Mouse (Mus musculus): Measurements from ENCODE around the gene Ttll1. TPM values are rescaled to one million over a fixed set of nuclear protein-coding genes. Genes with fewer than 3 reads are reported as not detected.

Ttll1 gene
- polyA plus RNA-seq, 1 experiment from 2014 or later, result 63.5 TPM

GRCm38 (mm10) chr15:83527747-83528146, 17.1 kb upstream of the Ttll1 start:
- H3K9ac ChIP-seq (replicated peaks; ENCODE audit: low read length), result no peak overlapping the region
- no peak for ATAC-seq (ENCODE audit: low FRiP score, low TSS enrichment)
- WGBS, result 74% methylated on average over 2 of the region's 2 CpGs
- no peaks in the 10 kb centered on the region for H3K9me3 ChIP-seq (ENCODE audit: control insufficient read depth, low read length)
- no peaks in the 10 kb centered on the region for H3K36me3 ChIP-seq (ENCODE audit: control insufficient read depth, insufficient read depth, low read length)
- H3K27me3 ChIP-seq (ENCODE audit: control insufficient read depth, insufficient read depth, low read length), result peaks cover 32% of the 10 kb centered on the region
- H3K27ac ChIP-seq (replicated peaks; ENCODE audit: low read depth, low read length), result no peak overlapping the region
- H3K4me2 ChIP-seq (ENCODE audit: low read length), result no peak overlapping the region
- no peak overlapping the region for H3K4me3 ChIP-seq (replicated peaks; ENCODE audit: low read depth, low read length)
- peaks cover 4% of the 10 kb centered on the region; the same call in 1 of the 2 replicates for H3K4me1 ChIP-seq (ENCODE audit: control insufficient read depth, insufficient read depth, low read length)
- no peak for DNase-seq

- no peaks in the 10 kb centered on the region for H3K36me3 ChIP-seq (ENCODE audit: control insufficient read depth, insufficient read depth, low read length)
- under 1% methylated on average over 26 of the region's 26 CpGs for whole genome bisulfite sequencing
- H3K9ac ChIP-seq (replicated peaks; ENCODE audit: low read length), result peak overlapping the region; percentile 42; the same call in 1 of the 2 replicates
- peaks cover 4% of the 10 kb centered on the region; the same call in 1 of the 2 replicates for H3K4me1 ChIP-seq (ENCODE audit: control insufficient read depth, insufficient read depth, low read length)
- peaks cover 32% of the 10 kb centered on the region for H3K27me3 ChIP-seq (ENCODE audit: control insufficient read depth, insufficient read depth, low read length)
- DNase-seq (peak; percentile 42), ATAC-seq (ENCODE audit: low FRiP score, low TSS enrichment) (no peak)
- peak overlapping the region; percentile 42 for H3K4me3 ChIP-seq (replicated peaks; ENCODE audit: low read depth, low read length)
- H3K9me3 ChIP-seq (ENCODE audit: control insufficient read depth, low read length), result no peaks in the 10 kb centered on the region
- H3K27ac ChIP-seq (replicated peaks; ENCODE audit: low read depth, low read length), result no peak overlapping the region
- H3K4me2 ChIP-seq (ENCODE audit: low read length), result peak overlapping the region; percentile 87
Observed at GRCm38 (mm10) chr15:83527092-83527437, 16.4 kb upstream of the Ttll1 start.

GRCm38 (mm10) chr15:83526424-83527091, 15.9 kb upstream of the Ttll1 start, which contains the start of gene Bik:
Gene Bik, plus strand, starts transcription at chr15:83526862.
- peaks cover 32% of the 10 kb centered on the region for H3K27me3 ChIP-seq (ENCODE audit: control insufficient read depth, insufficient read depth, low read length)
- H3K4me2 ChIP-seq (ENCODE audit: low read length), result peak within 1 kb of the TSS; percentile 87
- peak within 1 kb of the TSS; percentile 42 for H3K4me3 ChIP-seq (replicated peaks; ENCODE audit: low read depth, low read length)
- ATAC-seq (ENCODE audit: low FRiP score, low TSS enrichment), result no peak
- peak within 1 kb of the TSS; percentile 42; the same call in 1 of the 2 replicates for H3K9ac ChIP-seq (replicated peaks; ENCODE audit: low read length)
- under 1% methylated on average over 45 of the region's 45 CpGs for WGBS
- no peaks in the 10 kb centered on the region for H3K36me3 ChIP-seq (ENCODE audit: control insufficient read depth, insufficient read depth, low read length)
- H3K9me3 ChIP-seq (ENCODE audit: control insufficient read depth, low read length), result no peaks in the 10 kb centered on the region
- peaks cover 4% of the 10 kb centered on the region; the same call in 1 of the 2 replicates for H3K4me1 ChIP-seq (ENCODE audit: control insufficient read depth, insufficient read depth, low read length)
- peak; percentile 70 for DNase-seq
- no peak within 1 kb of the TSS for H3K27ac ChIP-seq (replicated peaks; ENCODE audit: low read depth, low read length)

GRCm38 (mm10) chr15:83524333-83524729, 13.6 kb upstream of the Ttll1 start:
- H3K36me3 ChIP-seq (ENCODE audit: control insufficient read depth, insufficient read depth, low read length), result no peaks in the 10 kb centered on the region
- 75% methylated on average over 3 of the region's 3 CpGs for WGBS
- H3K4me3 ChIP-seq (replicated peaks; ENCODE audit: low read depth, low read length), result no peak overlapping the region
- ATAC-seq (ENCODE audit: low FRiP score, low TSS enrichment) (no peak), DNase-seq (no peak)
- no peaks in the 10 kb centered on the region for H3K9me3 ChIP-seq (ENCODE audit: control insufficient read depth, low read length)
- H3K27ac ChIP-seq (replicated peaks; ENCODE audit: low read depth, low read length), result no peak overlapping the region
- peaks cover 32% of the 10 kb centered on the region for H3K27me3 ChIP-seq (ENCODE audit: control insufficient read depth, insufficient read depth, low read length)
- H3K4me1 ChIP-seq (ENCODE audit: control insufficient read depth, insufficient read depth, low read length), result peaks cover 4% of the 10 kb centered on the region; the same call in 1 of the 2 replicates
- no peak overlapping the region for H3K4me2 ChIP-seq (ENCODE audit: low read length)
- H3K9ac ChIP-seq (replicated peaks; ENCODE audit: low read length), result no peak overlapping the region

DNA sequence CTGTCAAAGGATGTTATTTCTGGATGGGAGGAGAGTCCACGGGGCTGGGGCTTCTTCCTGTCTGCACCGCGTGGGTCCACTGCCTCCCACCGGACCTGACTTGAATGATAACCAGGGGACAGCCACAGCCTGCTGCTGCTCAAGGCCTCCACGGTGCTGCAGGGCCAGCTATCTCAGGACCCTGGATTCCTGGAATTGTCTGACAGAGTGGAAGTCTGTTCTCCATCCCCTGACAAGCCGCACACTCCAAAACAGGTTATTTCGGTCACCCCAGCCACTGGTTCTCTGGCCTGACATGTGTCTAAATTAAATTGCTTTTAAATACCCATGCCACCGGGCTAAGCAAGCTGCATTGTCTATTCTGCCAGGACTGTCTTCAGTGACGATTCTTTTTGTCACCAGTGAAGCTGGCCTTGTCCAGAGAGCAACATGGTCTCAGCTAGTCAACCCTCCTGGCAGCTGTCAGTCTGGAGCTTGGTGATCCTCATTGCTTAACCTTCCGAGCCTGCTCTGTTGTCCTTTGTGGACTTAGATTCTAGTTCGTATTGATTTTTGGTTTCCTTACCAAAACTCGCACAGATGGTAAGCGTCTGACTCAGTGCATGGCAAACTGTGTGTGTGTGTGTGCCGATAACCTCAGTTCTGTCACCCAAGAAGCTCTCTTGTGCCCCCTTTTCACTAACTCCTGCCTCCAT, 13.1 kb upstream of the Ttll1 start:
- Histone ChIP-seq H3K4me1 (ENCODE audit: control insufficient read depth, insufficient read depth, low read length) (peaks cover 4% of the 10 kb centered on the region; the same call in 1 of the 2 replicates), H3K9ac (replicated peaks; ENCODE audit: low read length) (no peak overlapping the region; the same call in 1 of the 2 replicates), H3K27ac (replicated peaks; ENCODE audit: low read depth, low read length) (no peak overlapping the region), H3K9me3 (ENCODE audit: control insufficient read depth, low read length) (no peaks in the 10 kb centered on the region), H3K4me2 (ENCODE audit: low read length) (no peak overlapping the region), H3K4me3 (replicated peaks; ENCODE audit: low read depth, low read length) (no peak overlapping the region), H3K27me3 (ENCODE audit: control insufficient read depth, insufficient read depth, low read length) (peaks cover 32% of the 10 kb centered on the region), H3K36me3 (ENCODE audit: control insufficient read depth, insufficient read depth, low read length) (no peaks in the 10 kb centered on the region)
- DNase-seq (peak; percentile 21), ATAC-seq (ENCODE audit: low FRiP score, low TSS enrichment) (no peak)
- WGBS, result 51% methylated on average over 14 of the region's 14 CpGs

DNA sequence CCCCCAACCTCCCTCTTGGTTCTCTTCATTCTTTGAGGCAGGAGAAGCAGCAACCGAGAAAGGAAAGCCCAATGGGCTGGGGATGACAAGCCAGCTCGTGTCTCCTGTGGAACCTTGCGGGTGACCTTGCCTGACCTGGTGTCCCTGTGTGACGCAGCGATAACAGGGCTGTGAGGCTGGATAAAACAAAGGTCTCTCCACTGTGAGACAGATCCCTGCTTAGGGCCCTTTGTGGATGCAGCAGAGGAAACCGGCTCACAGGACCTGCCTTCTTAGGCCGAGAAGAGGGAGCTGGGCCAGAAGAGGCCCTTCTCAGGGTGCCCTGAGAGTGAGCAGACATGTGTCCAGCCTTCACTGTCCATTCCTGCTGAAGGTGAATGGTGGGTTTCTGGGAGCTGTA, 12.5 kb upstream of the Ttll1 start:
- DNase-seq, result peak; percentile 14
- H3K27ac ChIP-seq (replicated peaks; ENCODE audit: low read depth, low read length), result 0 out of 2 replicates have a peak overlapping the region, but pooled peaks have one; percentile 37
- WGBS, result 21% methylated on average over 7 of the region's 7 CpGs

GRCm38 (mm10) chr15:83520861-83521382, 10.2 kb upstream of the Ttll1 start:
- no peak for ATAC-seq (ENCODE audit: low FRiP score, low TSS enrichment)
- H3K4me1 ChIP-seq (ENCODE audit: control insufficient read depth, insufficient read depth, low read length), result no peaks in the 10 kb centered on the region
- H3K9me3 ChIP-seq (ENCODE audit: control insufficient read depth, low read length), result no peaks in the 10 kb centered on the region
- WGBS, result 84% methylated on average over 6 of the region's 6 CpGs
- no peak overlapping the region for H3K4me3 ChIP-seq (replicated peaks; ENCODE audit: low read depth, low read length)
- no peak overlapping the region for H3K4me2 ChIP-seq (ENCODE audit: low read length)
- no peak overlapping the region for H3K27ac ChIP-seq (replicated peaks; ENCODE audit: low read depth, low read length)
- H3K9ac ChIP-seq (replicated peaks; ENCODE audit: low read length), result no peak overlapping the region
- peaks cover 11% of the 10 kb centered on the region; the same call in 1 of the 2 replicates for H3K27me3 ChIP-seq (ENCODE audit: control insufficient read depth, insufficient read depth, low read length)
- no peak for DNase-seq
- no peaks in the 10 kb centered on the region for H3K36me3 ChIP-seq (ENCODE audit: control insufficient read depth, insufficient read depth, low read length)

More for the DNA sequence above, 12.5 kb upstream of the Ttll1 start:
- H3K9ac ChIP-seq (replicated peaks; ENCODE audit: low read length), result no peak overlapping the region; the same call in 1 of the 2 replicates
- no peak overlapping the region for H3K4me3 ChIP-seq (replicated peaks; ENCODE audit: low read depth, low read length)
- peaks cover 4% of the 10 kb centered on the region; the same call in 1 of the 2 replicates for H3K4me1 ChIP-seq (ENCODE audit: control insufficient read depth, insufficient read depth, low read length)
- no peaks in the 10 kb centered on the region for H3K9me3 ChIP-seq (ENCODE audit: control insufficient read depth, low read length)
- H3K36me3 ChIP-seq (ENCODE audit: control insufficient read depth, insufficient read depth, low read length), result no peaks in the 10 kb centered on the region
- H3K27me3 ChIP-seq (ENCODE audit: control insufficient read depth, insufficient read depth, low read length), result peaks cover 30% of the 10 kb centered on the region
- no peak overlapping the region for H3K4me2 ChIP-seq (ENCODE audit: low read length)
- no peak for ATAC-seq (ENCODE audit: low FRiP score, low TSS enrichment)

DNA sequence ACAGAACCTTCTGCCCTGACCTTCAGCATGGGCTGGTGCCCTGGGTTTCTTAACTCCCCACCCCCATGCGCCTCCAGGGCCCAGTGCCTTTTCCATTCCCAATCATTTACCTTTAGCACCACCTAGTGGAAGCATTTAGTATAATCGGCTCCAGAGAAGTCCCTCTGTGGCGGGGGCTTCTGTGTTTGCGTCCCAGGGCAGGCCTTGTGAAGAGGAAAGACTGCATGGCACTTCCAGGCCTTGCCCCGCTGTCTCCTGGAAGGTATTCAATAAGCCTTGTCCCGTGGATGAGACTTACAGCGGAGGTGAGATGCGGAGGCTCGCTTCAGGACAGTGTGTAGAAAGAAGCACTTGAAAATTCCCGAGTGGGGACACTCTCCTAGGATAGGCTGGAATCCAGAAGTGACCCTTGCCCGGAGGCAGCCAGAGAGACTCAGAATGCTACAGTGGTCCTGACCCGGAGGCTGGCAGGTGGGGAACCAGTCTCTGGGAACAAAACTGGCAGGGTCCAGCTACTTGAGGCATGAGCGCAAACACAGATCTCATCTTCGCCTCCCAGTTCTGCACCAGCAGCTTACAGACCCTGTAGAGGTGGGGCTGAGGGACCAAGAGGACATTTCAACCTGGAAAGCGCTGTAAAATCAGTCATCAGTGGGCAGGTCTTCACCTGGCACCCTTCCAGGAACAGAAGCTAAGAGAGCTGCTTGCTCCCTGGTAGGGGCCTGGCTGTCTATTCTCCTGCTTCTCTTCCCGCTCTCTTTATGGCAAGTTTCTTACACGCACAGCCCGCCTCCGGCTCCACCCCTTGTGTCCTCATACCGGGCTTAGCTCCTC, 7.7 kb upstream of the Ttll1 start:
- no peak; the same call in 1 of the 2 replicates for ATAC-seq (ENCODE audit: low FRiP score, low TSS enrichment)

More for the DNA sequence above, 7.7 kb upstream of the Ttll1 start:
- no peak overlapping the region for H3K4me2 ChIP-seq (ENCODE audit: low read length)
- H3K4me1 ChIP-seq (ENCODE audit: control insufficient read depth, insufficient read depth, low read length), result no peaks in the 10 kb centered on the region
- DNase-seq, result peak; percentile 92
- no peaks in the 10 kb centered on the region for H3K27me3 ChIP-seq (ENCODE audit: control insufficient read depth, insufficient read depth, low read length)
- H3K27ac ChIP-seq (replicated peaks; ENCODE audit: low read depth, low read length), result no peak overlapping the region
- H3K4me3 ChIP-seq (replicated peaks; ENCODE audit: low read depth, low read length), result no peak overlapping the region
- H3K9ac ChIP-seq (replicated peaks; ENCODE audit: low read length), result no peak overlapping the region
- WGBS, result 33% methylated on average over 20 of the region's 20 CpGs
- no peaks in the 10 kb centered on the region for H3K9me3 ChIP-seq (ENCODE audit: control insufficient read depth, low read length)
- H3K36me3 ChIP-seq (ENCODE audit: control insufficient read depth, insufficient read depth, low read length), result no peaks in the 10 kb centered on the region

Data from midbrain, embryonic 14.5 days (tissue).